Mouse (Mus musculus) CH12.LX (cell line): ENCODE data around the gene Drc3. TPM values are rescaled to one million over a fixed set of nuclear protein-coding genes. Genes with fewer than 3 reads are reported as not detected.

Experiments used
- DNase-seq: peaks from one replicate; pipeline ENCODE4 v3.0.0-alpha.2; 2013; ENCODE audit errors: extremely low read depth
- H3K27ac ChIP-seq: 2 replicates; pipeline ENCODE4 v1.5.1; 2012; ENCODE audit warnings: low read depth, mild to moderate bottlenecking, control low read depth, moderate library complexity; ENCODE audit not compliant: insufficient read depth
- H3K27me3 ChIP-seq: replicated peaks from 2 replicates; pipeline ENCODE3; 2012; ENCODE audit warnings: inconsistent platforms
- H3K36me3 ChIP-seq, 2 experiments: replicated peaks in 1 of 2; 2 replicates each; pipeline versions ENCODE3 to v1.6.1; 2012; ENCODE audit warnings: inconsistent platforms in 1 of 2, low read length in 1 of 2, mild to moderate bottlenecking in 1 of 2, mixed read lengths in 1 of 2, moderate library complexity in 1 of 2; ENCODE audit not compliant: control insufficient read depth in 1 of 2, insufficient read depth in 1 of 2
- H3K4me1 ChIP-seq, 2 experiments: 2 replicates each; pipeline ENCODE4 v1.6.1; 2012; ENCODE audit warnings: inconsistent platforms in 1 of 2, moderate library complexity in 1 of 2; ENCODE audit not compliant: insufficient read depth in 2 of 2, control insufficient read depth in 1 of 2
- H3K4me2 ChIP-seq: 2 replicates; pipeline ENCODE4 v1.6.1; 2012; ENCODE audit warnings: low read depth, mild to moderate bottlenecking, control low read depth; ENCODE audit not compliant: poor library complexity, insufficient read depth, severe bottlenecking
- H3K4me3 ChIP-seq, 3 experiments: fragments of 150-350 bp in 1 of 3; sonication (generic) in 1 of 3; replicated peaks in 1 of 3; 2 replicates each; pipeline versions ENCODE3 to v1.5.1; 2011 to 2012; ENCODE audit warnings: low read depth in 2 of 3, low read length in 2 of 3, mild to moderate bottlenecking in 2 of 3, moderate library complexity in 2 of 3, control low read depth in 1 of 3, improper control_type of control experiment in 1 of 3, inconsistent platforms in 1 of 3, mixed read lengths in 1 of 3; ENCODE audit not compliant: poor library complexity in 1 of 3
- H3K79me2 ChIP-seq: replicated peaks from 2 replicates; pipeline ENCODE4 v1.6.1; 2012; ENCODE audit warnings: mild to moderate bottlenecking, moderate library complexity; ENCODE audit not compliant: control insufficient read depth, poor library complexity, insufficient read depth, severe bottlenecking; ENCODE audit errors: extremely low read depth
- H3K9ac ChIP-seq: 2 replicates; pipeline ENCODE4 v1.6.1; 2012; ENCODE audit warnings: low read depth, mild to moderate bottlenecking, control low read depth, moderate library complexity; ENCODE audit not compliant: insufficient read depth
- H3K9me3 ChIP-seq: replicated peaks from 2 replicates; pipeline ENCODE3; 2012; ENCODE audit warnings: low read length, inconsistent platforms, mixed read lengths
- CHD1 ChIP-seq: IDR thresholded peaks from 2 replicates; pipeline ENCODE4 v1.6.1; 2012; ENCODE audit warnings: low read depth, low read length, improper control_type of control experiment, inconsistent platforms
- CHD2 ChIP-seq: IDR thresholded peaks from 2 replicates; pipeline ENCODE4 v1.6.1; 2011; ENCODE audit warnings: low read length, improper control_type of control experiment
- E2F4 ChIP-seq: IDR thresholded peaks from 2 replicates; pipeline ENCODE4 v1.6.1; 2011; ENCODE audit warnings: low read depth, low read length, improper control_type of control experiment; ENCODE audit not compliant: insufficient replicate concordance
- ELF1 ChIP-seq: IDR thresholded peaks from 2 replicates; pipeline ENCODE4 v1.6.1; 2014; ENCODE audit warnings: low read depth, mild to moderate bottlenecking, inconsistent platforms, low read length, improper control_type of control experiment
- EP300 ChIP-seq: IDR thresholded peaks from 2 replicates; pipeline ENCODE4 v1.6.1; 2011; ENCODE audit warnings: low read length, improper control_type of control experiment
- ETS1 ChIP-seq: conservative IDR thresholded peaks from 2 replicates; pipeline ENCODE4 v1.6.1; 2012; ENCODE audit warnings: low read depth, mild to moderate bottlenecking, inconsistent platforms, low read length, improper control_type of control experiment, moderate library complexity
- IRF4 ChIP-seq: IDR thresholded peaks from 2 replicates; pipeline ENCODE4 v1.6.1; 2014; ENCODE audit warnings: low read depth, mild to moderate bottlenecking, inconsistent platforms, low read length, improper control_type of control experiment
- JUN ChIP-seq: IDR thresholded peaks from 2 replicates; pipeline ENCODE4 v1.6.1; 2011; ENCODE audit warnings: low read depth, mild to moderate bottlenecking, low read length, improper control_type of control experiment, moderate library complexity; ENCODE audit not compliant: insufficient read depth
- KAT2A ChIP-seq: IDR thresholded peaks from 2 replicates; pipeline ENCODE4 v1.6.1; 2012; ENCODE audit warnings: low read length, improper control_type of control experiment, inconsistent platforms; ENCODE audit not compliant: insufficient replicate concordance
- MYC ChIP-seq: IDR thresholded peaks from 2 replicates; pipeline ENCODE4 v1.6.1; 2011; ENCODE audit warnings: low read depth, mild to moderate bottlenecking, improper control_type of control experiment, low read length
- NELFE ChIP-seq: IDR thresholded peaks from 2 replicates; pipeline ENCODE4 v1.6.1; 2011; ENCODE audit warnings: low read depth, low read length, improper control_type of control experiment
- POLR2A ChIP-seq: IDR thresholded peaks from 2 replicates; pipeline ENCODE4 v1.6.1; 2011; ENCODE audit warnings: low read depth, mild to moderate bottlenecking, improper control_type of control experiment, low read length
- RCOR1 ChIP-seq: conservative IDR thresholded peaks from 2 replicates; pipeline ENCODE4 v1.6.1; 2012; ENCODE audit warnings: low read depth, mild to moderate bottlenecking, inconsistent platforms, low read length, improper control_type of control experiment
- SMC3 ChIP-seq: IDR thresholded peaks from 2 replicates; pipeline ENCODE4 v1.6.1; 2011; ENCODE audit warnings: low read depth, low read length, improper control_type of control experiment
- TBP ChIP-seq: conservative IDR thresholded peaks from 2 replicates; pipeline ENCODE4 v1.6.1; 2011; ENCODE audit warnings: low read depth, low read length, improper control_type of control experiment
- UBTF ChIP-seq: IDR thresholded peaks from 2 replicates; pipeline ENCODE4 v1.6.1; 2012; ENCODE audit warnings: low read depth, mild to moderate bottlenecking, inconsistent platforms, low read length, improper control_type of control experiment, moderate library complexity
- ZC3H11A ChIP-seq: IDR thresholded peaks from 2 replicates; pipeline ENCODE4 v1.6.1; 2012; ENCODE audit warnings: low read depth, mild to moderate bottlenecking, inconsistent platforms, low read length, improper control_type of control experiment
- ZKSCAN1 ChIP-seq: IDR thresholded peaks from 2 replicates; pipeline ENCODE4 v1.6.1; 2012; ENCODE audit warnings: low read depth, inconsistent platforms, low read length, improper control_type of control experiment, borderline replicate concordance
- dilution Hi-C: fragments of 300-500 bp; cut with MboI; formaldehyde crosslinking; loops from 2 replicates; pipeline ENCODE4 v1.14.3; 2020; ENCODE audit warnings: low sequenced_read_pairs; ENCODE audit not compliant: extremely low pct_unique_long_range_greater_than_20kb, extremely low pct_ligation_motif_present
- in situ Hi-C: fragments of 300-500 bp; cut with MboI; formaldehyde crosslinking; loops from 3 replicates; pipeline ENCODE4 v1.14.3; 2019; ENCODE audit warnings: low sequenced_read_pairs, low pct_ligation_motif_present, low pct_unique_long_range_greater_than_20kb, mixed read lengths
- polyA plus RNA-seq: library from polyadenylated mRNA; unstranded; fragments of >175 nt; gene quantifications from 2 replicates; pipeline ENCODE4 v1.2.1, GENCODE M21; 2012; ENCODE audit warnings: low read depth; ENCODE audit not compliant: insufficient read length
- total RNA-seq, 2 experiments: library from RNA; depleted of rRNA; stranded (reverse); fragments of 300-350 nt in 1 of 2; fragments of >200 nt in 1 of 2; gene quantifications; 2 replicates each; pipeline ENCODE4 v1.2.3; 2012 to 2014

The Drc3 gene
- total and polyA plus RNA-seq, 3 experiments, result 1.4 to 3.9 (median 1.9) TPM

DNA sequence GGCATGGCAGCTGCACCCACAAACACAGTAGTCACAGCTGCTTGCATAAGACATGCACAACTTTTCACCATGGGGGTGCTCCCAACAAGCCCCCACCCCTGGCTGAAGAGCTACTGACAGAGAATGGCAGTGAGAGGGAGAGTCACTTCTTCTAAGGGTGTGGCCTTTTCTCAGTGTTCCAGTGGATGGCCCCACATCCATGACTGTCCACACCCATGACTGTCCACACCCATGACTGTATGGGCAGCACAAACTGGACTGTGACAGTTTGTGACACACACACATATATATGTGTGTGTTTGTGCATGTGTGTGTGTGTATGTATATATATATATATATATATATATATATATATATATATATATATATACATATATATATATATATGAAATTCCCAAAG is 43.3 kb upstream of the Drc3 start:
- Histone ChIP-seq H3K27me3 (no peaks in the 10 kb centered on the region), H3K9me3 (peaks cover 9% of the 10 kb centered on the region)
- TF ChIP-seq EP300 (no peak), IRF4 (no peak), CHD1 (no peak), KAT2A (no peak), E2F4 (no peak), SMC3 (no peak), TBP (no peak), JUN (no peak), UBTF (no peak), ETS1 (no peak), CHD2 (no peak)
- TF ChIP-seq, all 38 proteins: peak for 0
- Histone ChIP-seq H3K79me2 (no peaks in the 10 kb centered on the region), H3K27ac (no peak overlapping the region), H3K4me3 (no peak overlapping the region), H3K4me2 (no peak overlapping the region), H3K36me3 (peaks cover 0 to 4% of the 10 kb centered on the region in 2 experiments), H3K4me1 (peaks cover 7 to 18% of the 10 kb centered on the region in 2 experiments), H3K9ac (no peak overlapping the region)
- in situ Hi-C loops (no loop called here), dilution Hi-C loops (no loop called here)
- DNase-seq, result no peak

DNA sequence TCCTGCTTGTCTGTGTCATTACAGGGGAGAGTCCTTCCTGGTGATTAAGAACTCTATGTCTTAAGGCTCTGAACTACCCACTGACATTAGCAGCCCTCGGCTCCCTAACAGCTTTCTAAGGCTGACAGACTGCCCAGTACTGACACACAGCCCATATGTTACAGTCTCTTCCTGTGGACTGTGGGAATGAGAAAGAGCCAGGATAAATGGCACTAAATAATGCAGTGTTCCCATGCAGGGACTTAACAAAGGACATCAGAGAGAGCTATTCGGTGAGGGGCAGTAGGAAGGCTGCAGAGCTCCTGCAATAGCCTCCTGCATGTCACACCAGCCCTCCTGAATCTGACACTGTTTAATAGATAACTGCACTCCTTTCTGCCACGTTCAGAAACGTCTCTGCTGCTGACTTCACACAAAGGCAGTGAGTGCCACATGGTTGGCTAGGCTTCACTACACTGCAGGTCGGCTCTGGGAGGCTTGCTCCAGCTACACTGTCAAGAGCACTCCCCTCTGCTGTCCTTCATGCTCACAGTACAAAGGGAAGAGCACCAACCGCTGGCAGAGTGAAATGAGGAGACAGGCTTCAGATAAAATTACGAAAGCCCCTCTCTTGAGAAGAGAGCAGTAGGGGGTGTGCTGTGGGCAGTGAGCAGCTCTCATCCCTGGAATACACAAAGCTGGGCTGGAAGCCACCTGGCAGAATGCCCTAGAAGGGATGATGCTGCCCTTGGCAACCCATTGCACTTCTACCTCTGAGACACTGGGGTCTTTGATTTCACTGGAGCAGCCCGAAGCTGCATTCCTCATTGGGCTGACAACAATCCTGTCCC is 41.9 kb upstream of the Drc3 start:
- Histone ChIP-seq H3K4me2 (no peak overlapping the region), H3K27me3 (no peaks in the 10 kb centered on the region)

More for the DNA sequence above, 41.9 kb upstream of the Drc3 start:
- Histone ChIP-seq H3K9me3 (peaks cover 9% of the 10 kb centered on the region), H3K9ac (no peak overlapping the region), H3K79me2 (no peaks in the 10 kb centered on the region)
- TF ChIP-seq RCOR1, result no peak
- TF ChIP-seq NELFE, result no peak
- TF ChIP-seq POLR2A, result no peak
- TF ChIP-seq SMC3, result no peak
- TF ChIP-seq MYC, result no peak
- no peak for TF ChIP-seq ELF1
- TF ChIP-seq ZC3H11A, result no peak
- no peak for TF ChIP-seq ZKSCAN1
- TF ChIP-seq, all 38 proteins: peak for 0
- no peak overlapping the region for H3K27ac ChIP-seq
- peaks cover 0 to 4% of the 10 kb centered on the region in 2 experiments; a peak in 2 of 4 replicates for H3K4me1 ChIP-seq
- H3K4me3 ChIP-seq, result no peak overlapping the region
- peaks cover 0 to 4% of the 10 kb centered on the region in 2 experiments for H3K36me3 ChIP-seq
- in situ Hi-C loops, result no loop called here
- DNase-seq, result no peak
- dilution Hi-C loops, result no loop called here
